Mouse (Mus musculus): ENCODE results near the gene Mrps18a.

Mrps18a gene

GRCm38 (mm10) chr17:46110402-46111289 lies at the start of gene Mrps18a:
Mrps18a (plus strand) TSS chr17:46110986.
- in situ Hi-C loops (cut with MboI; ENCODE audit: unreplicated experiment in 2 of 2): loop anchor here in 1 of 2 experiments (10.0 kb wide), 1 partner anchor 156 kb away; no protein-coding TSS in a partner anchor

- in situ Hi-C loops (cut with MboI; ENCODE audit: unreplicated experiment in 2 of 2): no loop called here
These were observed 47.4 kb upstream of the Mrps18a start for GRCm38 (mm10) chr17:46063283-46063973.

- in situ Hi-C loops (cut with MboI; ENCODE audit: unreplicated experiment in 2 of 2): no loop called here
These were observed 46.8 kb upstream of the Mrps18a start for GRCm38 (mm10) chr17:46063974-46064312.

GRCm38 (mm10) chr17:46070046-46070445 lies 40.7 kb upstream of the Mrps18a start:
- in situ Hi-C loops (cut with MboI; ENCODE audit: unreplicated experiment in 2 of 2): no loop called here

- in situ Hi-C loops (cut with MboI; ENCODE audit: unreplicated experiment in 2 of 2): no loop called here
These were observed 39.3 kb upstream of the Mrps18a start for GRCm38 (mm10) chr17:46071531-46071930.

- in situ Hi-C loops (cut with MboI; ENCODE audit: unreplicated experiment in 2 of 2): no loop called here
These were observed 37.0 kb upstream of the Mrps18a start for GRCm38 (mm10) chr17:46073730-46074301.

GRCm38 (mm10) chr17:46074398-46075115 lies 36.2 kb upstream of the Mrps18a start:
- in situ Hi-C loops (cut with MboI; ENCODE audit: unreplicated experiment in 2 of 2): loop anchor here in 1 of 2 experiments (5.0 kb wide), 1 partner anchor 32 kb away; no protein-coding TSS in a partner anchor

- in situ Hi-C loops (cut with MboI; ENCODE audit: unreplicated experiment in 2 of 2): loop anchor here in 1 of 2 experiments (5.0 kb wide), 1 partner anchor 33 kb away; no protein-coding TSS in a partner anchor
These were observed 35.7 kb upstream of the Mrps18a start for GRCm38 (mm10) chr17:46075116-46075485.

GRCm38 (mm10) chr17:46075551-46076259 lies 35.1 kb upstream of the Mrps18a start:
- in situ Hi-C loops (cut with MboI; ENCODE audit: unreplicated experiment in 2 of 2): loop anchor here in 1 of 2 experiments (5.0 kb wide), 1 partner anchor 33 kb away; no protein-coding TSS in a partner anchor

- in situ Hi-C loops (cut with MboI; ENCODE audit: unreplicated experiment in 2 of 2): loop anchor here in 1 of 2 experiments (5.0 kb wide), 1 partner anchor 34 kb away; no protein-coding TSS in a partner anchor
These were observed 34.6 kb upstream of the Mrps18a start for GRCm38 (mm10) chr17:46076260-46076551.

- in situ Hi-C loops (cut with MboI; ENCODE audit: unreplicated experiment in 2 of 2): loop anchor here in 1 of 2 experiments (5.0 kb wide), 1 partner anchor 36 kb away; no protein-coding TSS in a partner anchor
These were observed 32.8 kb upstream of the Mrps18a start for GRCm38 (mm10) chr17:46077921-46078534.

- in situ Hi-C loops (cut with MboI; ENCODE audit: unreplicated experiment in 2 of 2): loop anchor here in 1 of 2 experiments (5.0 kb wide), 1 partner anchor 37 kb away; no protein-coding TSS in a partner anchor
These were observed 31.7 kb upstream of the Mrps18a start for GRCm38 (mm10) chr17:46079037-46079436.

- in situ Hi-C loops (cut with MboI; ENCODE audit: unreplicated experiment in 2 of 2): loop anchor here in 1 of 2 experiments (5.0 kb wide), 1 partner anchor 33 kb away; no protein-coding TSS in a partner anchor
These were observed 30.4 kb upstream of the Mrps18a start for GRCm38 (mm10) chr17:46080388-46080787.

- in situ Hi-C loops (cut with MboI; ENCODE audit: unreplicated experiment in 2 of 2): loop anchor here in 1 of 2 experiments (5.0 kb wide), 1 partner anchor 34 kb away; no protein-coding TSS in a partner anchor
These were observed 29.7 kb upstream of the Mrps18a start for GRCm38 (mm10) chr17:46081042-46081441.

- in situ Hi-C loops (cut with MboI; ENCODE audit: unreplicated experiment in 2 of 2): loop anchor here in 1 of 2 experiments (5.0 kb wide), 1 partner anchor 34 kb away; no protein-coding TSS in a partner anchor
These were observed 29.1 kb upstream of the Mrps18a start for GRCm38 (mm10) chr17:46081657-46082056.

GRCm38 (mm10) chr17:46083381-46083780 lies 27.4 kb upstream of the Mrps18a start:
- in situ Hi-C loops (cut with MboI; ENCODE audit: unreplicated experiment in 2 of 2): loop anchor here in 1 of 2 experiments (5.0 kb wide), 1 partner anchor 36 kb away; no protein-coding TSS in a partner anchor

- in situ Hi-C loops (cut with MboI; ENCODE audit: unreplicated experiment in 2 of 2): loop anchor here in 1 of 2 experiments (5.0 kb wide), 1 partner anchor 37 kb away; no protein-coding TSS in a partner anchor
These were observed 26.7 kb upstream of the Mrps18a start for GRCm38 (mm10) chr17:46084091-46084501.

GRCm38 (mm10) chr17:46086341-46086870 lies 24.4 kb upstream of the Mrps18a start:
- in situ Hi-C loops (cut with MboI; ENCODE audit: unreplicated experiment in 2 of 2): no loop called here

GRCm38 (mm10) chr17:46091351-46091750 lies 19.4 kb upstream of the Mrps18a start:
- in situ Hi-C loops (cut with MboI; ENCODE audit: unreplicated experiment in 2 of 2): no loop called here
